Mouse (Mus musculus) liver, adult 2 months (tissue): ENCODE measurements around the gene P2rx3.

Experiments used
- CTCF ChIP-seq: fragments of 200-500 bp; IDR thresholded peaks from 2 replicates; pipeline ENCODE4 v1.5.1; 2011; ENCODE audit warnings: low read depth, low read length, control low read depth
- POLR2A ChIP-seq: fragments of 200-500 bp; IDR thresholded peaks from 2 replicates; pipeline ENCODE4 v1.6.1; 2011; ENCODE audit warnings: low read length, control low read depth; ENCODE audit not compliant: insufficient read depth; ENCODE audit errors: extremely low read depth

- TF ChIP-seq CTCF (no peak), POLR2A (no peak)
Observed at GRCm38 (mm10) chr2:85061107-85061541, 23.9 kb upstream of the P2rx3 start.
